Mouse (Mus musculus) kidney, embryonic 14.5 days (tissue): ENCODE measurements around the gene Tradd. TPM values are rescaled to one million over a fixed set of nuclear protein-coding genes. Genes with fewer than 3 reads are reported as not detected.
A peak's percentile ranks its signal among the peaks of the same experiment; 100 is the strongest.

ENCODE experiments used
- ATAC-seq: fragments of 200-750 bp; cut with Nextera tagmentation; 2 replicates; pipeline ENCODE4 v1.8.0; 2017; ENCODE audit warnings: moderate number of reproducible peaks, mild to moderate bottlenecking, moderate TSS enrichment, moderate library complexity; ENCODE audit not compliant: low FRiP score, low TSS enrichment
- H3K27ac ChIP-seq: fragments of 300-500 bp; sonication (generic); 2 replicates; pipeline ENCODE4 v1.5.1; 2014; ENCODE audit warnings: low read depth, mild to moderate bottlenecking, low read length, moderate library complexity, mixed read lengths
- H3K27me3 ChIP-seq: fragments of 300-500 bp; sonication (generic); 2 replicates; pipeline ENCODE4 v1.6.1; 2014; ENCODE audit warnings: mild to moderate bottlenecking, low read length; ENCODE audit not compliant: control insufficient read depth, insufficient read depth
- H3K36me3 ChIP-seq: fragments of 300-500 bp; sonication (generic); 2 replicates; pipeline ENCODE4 v1.6.1; 2014; ENCODE audit warnings: low read length, mixed read lengths; ENCODE audit not compliant: control insufficient read depth, insufficient read depth
- H3K4me1 ChIP-seq: fragments of 300-500 bp; sonication (generic); 2 replicates; pipeline ENCODE4 v1.6.1; 2014; ENCODE audit warnings: low read length, mixed read lengths; ENCODE audit not compliant: control insufficient read depth, insufficient read depth
- H3K4me2 ChIP-seq: fragments of 300-500 bp; sonication (generic); replicated peaks from 2 replicates; pipeline ENCODE4 v1.6.1; 2014; ENCODE audit warnings: low read depth, mild to moderate bottlenecking, low read length
- H3K4me3 ChIP-seq: fragments of 300-500 bp; sonication (generic); 2 replicates; pipeline ENCODE4 v1.5.1; 2014; ENCODE audit warnings: mild to moderate bottlenecking, low read length
- H3K9ac ChIP-seq: fragments of 300-500 bp; sonication (generic); 2 replicates; pipeline ENCODE4 v1.6.1; 2014; ENCODE audit warnings: low read depth, mild to moderate bottlenecking, low read length, moderate library complexity
- H3K9me3 ChIP-seq: fragments of 300-500 bp; sonication (generic); 2 replicates; pipeline ENCODE4 v1.6.1; 2016; ENCODE audit warnings: low read length; ENCODE audit not compliant: control insufficient read depth
- WGBS: fragments of 180-500 bp; shearing (Covaris S2); extraction: QIAGEN DNeasy Blood & Tissue Kit; methylation state at CpG from one replicate; pipeline ENCODE4 v1.1.7; 2014; 5-methylcytosine and 5-hydroxymethylcytosine counted together
- polyA plus RNA-seq: library from polyadenylated mRNA; unstranded; fragments of >200 nt; fragmentation: Nextera tagmentation; extraction: Ambion mirVana; gene quantifications from 2 replicates; pipeline ENCODE4 v1.2.1, GENCODE M21; 2014

Gene Tradd
- polyA plus RNA-seq, 1 experiment from 2014 or later: 15.7 TPM

DNA sequence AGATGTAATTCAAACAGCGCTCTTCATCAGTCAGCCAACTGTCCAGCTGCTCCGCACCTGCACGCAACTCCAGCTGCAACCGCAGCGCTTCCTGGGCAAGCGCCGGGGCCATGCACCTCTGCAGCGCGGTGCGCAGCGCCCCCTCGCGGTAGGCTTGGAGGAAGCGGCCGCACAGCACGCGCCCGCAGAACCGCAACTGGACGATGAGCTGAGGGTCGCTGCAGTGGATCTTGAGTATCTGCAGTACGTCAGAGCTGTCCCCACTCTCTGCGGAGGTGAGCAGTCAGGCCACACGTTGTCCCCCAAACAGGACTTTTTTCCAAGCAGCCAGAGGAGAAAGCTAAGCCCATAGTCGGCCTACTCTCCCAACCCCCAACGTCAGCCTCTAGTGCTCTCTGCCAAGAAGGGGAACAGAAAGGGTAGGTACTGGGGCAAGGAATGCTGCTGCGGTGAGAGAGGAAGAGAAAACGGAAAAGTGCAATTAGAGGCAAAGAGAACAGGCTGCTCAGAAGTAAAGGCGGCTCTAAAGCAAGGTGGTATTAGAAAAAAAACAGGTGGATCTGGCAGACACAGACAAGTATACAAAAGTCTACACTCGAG, 4.6 kb downstream of the Tradd start:
- 4% methylated on average over 30 of the region's 30 CpGs for WGBS
- Histone ChIP-seq H3K9ac (peak overlapping the region; percentile 32; the same call in 1 of the 2 replicates), H3K4me3 (peak overlapping the region; percentile 34), H3K36me3 (no peaks in the 10 kb centered on the region), H3K4me1 (peaks cover 12% of the 10 kb centered on the region; the same call in 1 of the 2 replicates), H3K27me3 (peaks cover 58% of the 10 kb centered on the region), H3K27ac (no peak overlapping the region), H3K4me2 (peak overlapping the region; percentile 57), H3K9me3 (no peaks in the 10 kb centered on the region)
- peak; percentile 41 for ATAC-seq

DNA sequence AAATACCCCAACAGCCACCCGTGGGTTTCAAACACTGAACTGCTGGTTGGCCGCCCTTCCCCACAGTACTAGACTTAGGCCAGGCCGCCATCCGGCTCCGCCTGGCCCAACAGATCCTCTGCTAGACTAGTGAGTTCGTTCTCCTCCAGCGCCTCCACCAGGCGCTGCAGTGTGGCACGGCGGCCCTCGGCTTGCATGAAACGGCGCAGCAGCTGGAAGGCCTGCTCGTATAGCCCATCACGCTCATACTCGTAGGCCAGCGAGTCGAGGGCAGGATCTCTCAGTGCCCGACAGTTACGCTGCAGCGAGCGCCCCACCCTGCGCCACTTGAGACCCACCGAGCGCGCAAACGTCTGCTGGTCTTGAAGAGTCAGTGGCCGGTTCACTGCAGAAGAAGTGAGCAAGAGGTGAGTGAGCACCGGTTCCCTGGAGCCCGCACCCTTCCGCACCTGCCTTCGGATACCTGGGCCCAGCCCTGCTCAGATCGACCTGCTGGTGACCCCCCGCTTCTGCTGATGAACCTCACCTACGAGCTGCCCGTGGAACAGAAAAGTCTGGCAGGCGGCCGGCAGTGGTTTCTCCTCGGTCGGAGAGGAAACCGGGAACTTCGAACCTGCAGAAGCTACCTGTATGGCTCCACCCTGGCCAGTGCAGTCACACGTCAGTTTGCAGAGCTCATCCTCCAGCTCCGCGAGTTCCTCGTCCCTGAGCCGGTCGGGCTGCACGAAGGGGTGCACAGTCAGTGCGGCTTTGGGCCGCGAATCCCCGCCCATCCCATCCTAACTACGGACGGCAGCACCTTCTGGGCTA, 5.3 kb downstream of the Tradd start:
- Histone ChIP-seq H3K9me3 (no peaks in the 10 kb centered on the region), H3K36me3 (no peaks in the 10 kb centered on the region), H3K9ac (peak overlapping the region; percentile 32), H3K4me1 (peaks cover 14% of the 10 kb centered on the region; the same call in 1 of the 2 replicates), H3K4me2 (peak overlapping the region; percentile 57), H3K27ac (no peak overlapping the region), H3K4me3 (peak overlapping the region; percentile 34), H3K27me3 (peaks cover 59% of the 10 kb centered on the region)
- ATAC-seq: peak; percentile 18
- 2% methylated on average over 55 of the region's 55 CpGs for WGBS

DNA sequence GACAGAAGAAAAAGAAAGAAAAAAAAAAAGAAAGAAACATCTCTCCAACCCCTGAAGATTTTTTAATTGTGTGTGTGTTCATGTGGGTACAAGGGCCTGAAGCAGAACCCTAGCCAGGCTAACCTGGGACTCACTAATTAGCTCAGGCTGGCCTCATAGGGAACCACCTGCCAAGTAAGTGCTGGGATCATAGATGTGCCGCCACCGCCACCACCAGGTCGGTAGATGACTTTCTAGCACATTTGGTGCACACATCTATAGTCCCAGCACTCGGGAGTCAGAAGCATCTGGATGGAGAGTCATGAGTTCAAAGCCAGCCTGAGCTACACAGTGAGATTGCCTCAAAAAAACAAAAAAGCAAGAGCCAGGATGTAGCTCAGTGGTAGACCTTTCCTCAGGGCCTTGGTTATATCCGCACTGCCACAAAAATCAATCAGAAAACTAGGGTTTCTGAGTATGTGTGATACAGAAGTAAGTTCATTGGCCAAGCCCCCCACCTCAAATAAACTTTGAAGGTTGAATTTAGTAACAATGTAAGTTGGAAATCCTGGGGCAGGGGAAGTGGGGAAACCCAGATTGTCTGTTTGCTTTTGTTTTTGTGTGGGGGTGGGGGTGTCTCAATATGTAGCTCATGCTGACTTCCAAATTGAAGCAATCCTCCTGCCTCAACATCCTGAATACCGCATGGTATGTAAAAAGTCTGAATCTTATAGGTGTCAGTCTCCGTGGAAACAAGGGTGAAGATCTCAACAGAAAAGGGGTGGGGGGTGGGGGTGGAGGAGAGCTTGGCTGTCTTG, 6.9 kb downstream of the Tradd start:
- Histone ChIP-seq H3K27me3 (peaks cover 51% of the 10 kb centered on the region), H3K36me3 (no peaks in the 10 kb centered on the region; the same call in 1 of the 2 replicates), H3K27ac (no peak overlapping the region), H3K9me3 (no peaks in the 10 kb centered on the region), H3K4me2 (no peak overlapping the region), H3K4me1 (peaks cover 17% of the 10 kb centered on the region; the same call in 1 of the 2 replicates), H3K4me3 (no peak overlapping the region), H3K9ac (no peak overlapping the region)
- WGBS: 65% methylated on average over 7 of the region's 7 CpGs
- ATAC-seq: no peak

DNA sequence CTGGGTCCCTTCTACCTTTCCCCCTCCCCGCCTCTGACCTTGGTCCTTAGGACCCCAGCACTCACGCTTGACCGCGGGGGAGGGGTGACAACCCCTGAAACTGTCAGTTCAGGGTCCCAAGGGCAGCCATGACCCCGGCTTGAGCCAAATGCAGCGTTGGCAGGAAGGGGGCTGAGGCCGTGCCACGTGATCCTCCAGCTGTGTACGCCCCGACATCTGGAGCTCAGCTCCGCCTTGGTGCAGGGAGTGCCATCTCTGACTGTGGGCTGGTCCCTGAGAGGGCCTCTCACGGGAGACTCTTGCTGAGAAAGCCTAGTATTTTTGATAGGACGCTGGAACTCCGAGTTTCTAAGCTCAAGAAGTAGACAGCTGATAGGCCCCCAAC, 9.5 kb downstream of the Tradd start, which contains the start of gene B3gnt9:
Gene B3gnt9 (minus strand): TSS at position 188 of the 385 bp plus-strand sequence.
- peak within 1 kb of the TSS; percentile 64 for H3K4me3 ChIP-seq
- H3K9ac ChIP-seq: peak within 1 kb of the TSS; percentile 74
- peaks cover 23% of the 10 kb centered on the region for H3K36me3 ChIP-seq
- H3K4me2 ChIP-seq: peak within 1 kb of the TSS; percentile 99
- H3K27me3 ChIP-seq: peaks cover 36% of the 10 kb centered on the region
- peak within 1 kb of the TSS; percentile 78 for H3K27ac ChIP-seq
- H3K4me1 ChIP-seq: peaks cover 17% of the 10 kb centered on the region; the same call in 1 of the 2 replicates
- peak; percentile 50 for ATAC-seq
- WGBS: 0% methylated on average over 14 of the region's 14 CpGs
- no peaks in the 10 kb centered on the region for H3K9me3 ChIP-seq

DNA sequence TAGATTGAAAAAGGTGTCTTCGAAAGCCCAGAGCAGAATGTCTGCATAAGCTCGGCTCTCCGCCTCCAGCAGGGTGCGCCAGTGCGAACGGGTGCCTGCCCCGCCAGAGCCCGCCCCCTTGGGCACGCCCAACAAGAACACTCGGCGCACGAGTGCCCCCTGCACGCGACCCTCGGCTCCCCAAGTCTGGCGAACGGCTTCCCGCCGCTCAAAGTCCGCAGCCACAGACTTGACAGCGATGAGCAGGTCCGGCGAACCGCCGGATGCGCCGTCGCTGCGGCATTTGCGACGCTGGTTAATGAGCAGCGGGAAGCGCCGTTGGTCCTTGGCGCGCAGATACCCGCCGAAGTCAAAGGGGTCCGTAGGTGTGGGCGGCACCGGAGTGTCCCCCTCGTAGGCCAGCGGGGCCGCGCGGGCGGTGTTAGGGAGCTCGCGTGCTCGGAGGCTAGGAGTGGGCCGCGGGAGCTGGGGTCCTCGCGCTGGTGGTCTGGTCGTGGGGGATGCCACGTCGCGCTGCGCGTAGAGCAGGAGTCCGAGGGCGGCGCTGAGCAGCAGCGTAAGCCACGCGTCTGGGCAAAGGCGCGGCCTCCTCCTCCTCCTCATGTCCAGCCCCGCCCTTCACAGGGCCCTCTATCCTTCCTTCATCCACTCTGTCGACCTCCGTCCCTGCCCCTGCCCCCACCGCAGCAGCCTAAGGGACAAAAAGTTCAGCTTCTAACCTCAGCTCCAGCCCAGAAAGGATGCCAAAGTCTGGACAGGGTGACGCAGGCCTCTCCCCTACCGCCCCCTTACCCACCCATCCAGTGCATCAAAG, 10.1 kb downstream of the Tradd start:
- Histone ChIP-seq H3K4me1 (peaks cover 17% of the 10 kb centered on the region; the same call in 1 of the 2 replicates), H3K4me2 (peak overlapping the region; percentile 99), H3K36me3 (peaks cover 29% of the 10 kb centered on the region), H3K27me3 (peaks cover 31% of the 10 kb centered on the region), H3K9me3 (no peaks in the 10 kb centered on the region), H3K4me3 (peak overlapping the region; percentile 64), H3K27ac (peak overlapping the region; percentile 78), H3K9ac (peak overlapping the region; percentile 74)
- ATAC-seq: peak; percentile 86
- under 1% methylated on average over 68 of the region's 74 CpGs for WGBS

DNA sequence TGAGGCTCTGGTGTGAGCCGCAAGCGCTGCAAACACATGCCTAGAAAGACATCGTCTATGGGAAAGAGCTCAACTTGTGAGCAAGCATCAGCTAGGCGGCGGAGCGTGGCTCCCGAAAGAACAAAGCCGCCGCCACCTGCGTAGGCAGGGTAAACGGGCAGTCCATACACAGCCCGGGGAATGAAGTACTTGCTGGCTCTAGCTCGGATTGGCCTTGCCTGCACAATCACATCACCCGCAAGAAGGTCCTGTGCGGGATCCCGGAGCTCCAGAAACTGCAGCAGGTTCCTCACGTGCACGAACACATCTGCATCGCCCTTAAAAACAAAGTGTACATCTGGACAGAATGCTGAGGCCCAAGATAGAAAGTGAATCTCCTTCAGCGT, 10.7 kb downstream of the Tradd start:
- H3K9ac ChIP-seq: peak overlapping the region; percentile 23; the same call in 1 of the 2 replicates

DNA sequence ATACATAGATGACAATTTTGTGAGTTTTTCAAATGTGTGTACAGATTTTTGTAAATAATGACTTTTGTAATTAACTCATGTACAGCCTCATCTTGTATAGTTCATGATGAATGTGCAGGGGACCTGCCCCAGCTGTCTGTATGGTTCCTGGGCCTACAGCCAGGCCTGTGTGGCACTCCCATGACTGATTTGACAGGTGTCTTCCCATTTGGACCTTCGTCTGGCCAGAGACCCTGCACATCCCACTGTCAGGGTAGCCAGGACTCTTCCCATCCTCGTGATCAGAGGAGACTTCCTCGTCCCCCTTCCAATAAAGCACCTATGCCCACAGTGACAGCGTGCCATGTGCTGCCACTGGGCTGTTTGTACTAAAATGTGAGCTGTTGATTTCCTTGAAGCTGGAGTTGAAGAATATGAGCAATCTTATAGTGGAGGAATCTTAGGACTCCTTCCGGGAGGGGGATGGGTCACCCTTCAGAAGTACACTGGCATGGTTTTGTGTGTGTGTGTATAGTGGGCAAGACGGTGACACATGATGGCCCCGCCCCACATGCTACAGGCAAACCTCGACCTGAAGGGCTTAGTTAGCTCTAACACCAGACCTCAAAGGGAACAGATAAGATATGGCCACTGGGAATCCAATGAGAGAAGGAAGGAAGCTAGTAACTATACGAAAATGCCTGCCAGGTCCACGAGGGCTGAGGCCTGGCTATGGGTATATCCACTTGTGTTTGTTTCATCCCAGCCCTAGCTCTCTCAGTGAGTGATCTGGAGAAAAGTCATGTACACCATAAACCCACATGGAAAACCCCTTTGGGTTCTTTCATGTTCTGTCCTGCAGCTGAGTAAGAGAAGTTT, 11.5 kb downstream of the Tradd start:
- no peaks in the 10 kb centered on the region for H3K9me3 ChIP-seq
- H3K36me3 ChIP-seq: peaks cover 43% of the 10 kb centered on the region
- H3K9ac ChIP-seq: no peak overlapping the region
- no peak overlapping the region for H3K4me2 ChIP-seq
- no peak overlapping the region for H3K27ac ChIP-seq
- peaks cover 11% of the 10 kb centered on the region; the same call in 1 of the 2 replicates for H3K4me1 ChIP-seq
- H3K27me3 ChIP-seq: peaks cover 16% of the 10 kb centered on the region
- ATAC-seq: no peak
- WGBS: 88% methylated on average over 10 of the region's 10 CpGs
- H3K4me3 ChIP-seq: no peak overlapping the region

More for the DNA sequence above, 10.7 kb downstream of the Tradd start:
- peaks cover 35% of the 10 kb centered on the region for H3K36me3 ChIP-seq
- H3K9me3 ChIP-seq: no peaks in the 10 kb centered on the region
- peak overlapping the region; percentile 64 for H3K4me3 ChIP-seq
- WGBS: 34% methylated on average over 20 of the region's 20 CpGs
- peaks cover 25% of the 10 kb centered on the region for H3K27me3 ChIP-seq
- H3K4me1 ChIP-seq: peaks cover 12% of the 10 kb centered on the region; the same call in 1 of the 2 replicates
- no peak overlapping the region for H3K27ac ChIP-seq
- ATAC-seq: peak; percentile 22
- peak overlapping the region; percentile 99 for H3K4me2 ChIP-seq
